ENCODE assay signal across 20 mouse cellular contexts in the genomic region with DNA sequence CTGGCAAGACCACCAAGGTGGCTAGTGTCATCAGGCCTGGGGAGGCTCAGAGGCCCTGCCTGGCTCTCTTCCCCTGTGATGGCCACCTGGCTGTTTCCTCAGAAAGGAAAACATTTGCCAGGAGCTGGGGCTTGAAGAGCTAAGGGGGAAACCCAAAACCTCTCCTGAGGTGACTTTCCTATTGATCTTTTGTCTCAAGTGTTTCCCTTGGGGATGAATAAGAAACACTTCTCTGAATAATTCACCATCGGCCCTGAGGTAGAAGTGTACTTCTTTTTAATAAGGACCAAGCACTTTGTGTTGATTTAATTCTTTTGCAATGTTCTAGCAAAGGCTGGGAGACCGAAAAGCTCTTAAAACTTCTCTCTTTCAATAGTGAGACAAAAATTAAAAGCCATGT.
"Had no signal": no experiment of that assay in that cellular context is flagged by ENCODE, and none has a peak within 500 bp of the region (broad histone marks: within the 10 kb centered on the region; RNA-seq: fewer than 3 reads in every experiment).

No protein-coding gene starts in this region.

- H3K9me3 ChIP-seq: intestine, embryonic 15.5 days; kidney, embryonic 15.5 days; limb, embryonic 12.5 days; limb, embryonic 15.5 days; midbrain, embryonic 12.5 days; midbrain, embryonic 15.5 days; neural tube, embryonic 12.5 days had no signal

- DNase-seq: kidney, adult 11 months; kidney, adult 8-10 months; kidney, postnatal 10 days; kidney, postnatal 36 days; layer of hippocampus, postnatal 36 days; liver, postnatal 0 days; retina, postnatal 1 day; thymus, adult 18-20 months; thymus, postnatal 36 days had no signal

- H3K4me3 ChIP-seq: intestine, embryonic 15.5 days; kidney, embryonic 15.5 days; left cerebral cortex, adult 2 months; limb, embryonic 12.5 days; limb, embryonic 15.5 days; midbrain, embryonic 12.5 days; midbrain, embryonic 15.5 days; neural tube, embryonic 12.5 days had no signal

- H3K9ac ChIP-seq: intestine, embryonic 15.5 days; kidney, embryonic 15.5 days; limb, embryonic 12.5 days; limb, embryonic 15.5 days; liver, embryonic 14.5 days; liver, postnatal 0 days; midbrain, embryonic 12.5 days; midbrain, embryonic 15.5 days; neural tube, embryonic 12.5 days had no signal

- H3K27me3 ChIP-seq: intestine, embryonic 15.5 days; kidney, embryonic 15.5 days; limb, embryonic 12.5 days; limb, embryonic 15.5 days; midbrain, embryonic 12.5 days; midbrain, embryonic 15.5 days; neural tube, embryonic 12.5 days had no signal

- H3K4me1 ChIP-seq: kidney, embryonic 15.5 days; limb, embryonic 12.5 days; limb, embryonic 15.5 days; neural tube, embryonic 12.5 days had no signal

- H3K4me2 ChIP-seq: intestine, embryonic 15.5 days; kidney, embryonic 15.5 days; limb, embryonic 12.5 days; limb, embryonic 15.5 days; liver, embryonic 11.5 days; midbrain, embryonic 12.5 days; midbrain, embryonic 15.5 days; neural tube, embryonic 12.5 days had no signal

- H3K27ac ChIP-seq: intestine, embryonic 15.5 days; kidney, embryonic 15.5 days; left cerebral cortex, adult 2 months; limb, embryonic 12.5 days; limb, embryonic 15.5 days; liver, embryonic 14.5 days; macrophage; midbrain, embryonic 12.5 days; midbrain, embryonic 15.5 days; neural tube, embryonic 12.5 days had no signal

- ATAC-seq: intestine, embryonic 15.5 days; liver, postnatal 0 days; midbrain, embryonic 15.5 days had no signal
